Mouse (Mus musculus): Measurements from ENCODE around the gene Kif26b. TPM values are rescaled to one million over a fixed set of nuclear protein-coding genes. Genes with fewer than 3 reads are reported as not detected.

Gene Kif26b
- 0.02 TPM in 2 replicates for polyA plus RNA-seq (2012; rRNA removed)

GRCm38 (mm10) chr1:178528431-178529351 is at the start of gene Kif26b:
Gene Kif26b (plus strand): TSS chr1:178529125.

Other genes starting within 250 kb of the Kif26b start
- 45.8 and 47.7 TPM in 2 replicates for gene Cox20, start 210.0 kb upstream of the Kif26b start, polyA plus RNA-seq (2012; rRNA removed)
- 133 and 142 TPM in 2 replicates for gene Hnrnpu, start 191.3 kb upstream of the Kif26b start, polyA plus RNA-seq (2012; rRNA removed)
- 0.42 and 0.52 TPM in 2 replicates for gene Efcab2, start 123.0 kb upstream of the Kif26b start, polyA plus RNA-seq (2012; rRNA removed)

All from liver, embryonic 18 days (tissue).